ENCODE assay signal across 8 mouse cellular contexts in genomic region chr13:34332762-34333161, GRCm38 (mm10). TPM values are rescaled to one million over a fixed set of nuclear protein-coding genes. Genes with fewer than 3 reads are reported as not detected.
A peak's percentile ranks its signal among the peaks of the same experiment; 100 is the strongest.
DNase-seq lines count a peak whose midpoint lies in the region; ATAC-seq lines count a peak whose summit lies in the region.

No protein-coding gene starts in this region.

- H3K4me1 ChIP-seq in liver, embryonic 16.5 days (ENCODE audit: control insufficient read depth, low read depth, low read length) = peaks cover 91% of the 10 kb centered on the region

- H3K4me3 ChIP-seq in liver, embryonic 16.5 days (ENCODE audit: low read depth, low read length) = peak overlapping the region; percentile 40

- H3K4me2 ChIP-seq in liver, embryonic 16.5 days (ENCODE audit: low read depth, low read length) = peak overlapping the region; percentile 69

- ATAC-seq in liver, embryonic 16.5 days (ENCODE audit: low read depth) = peak; percentile 88
- no peak for ATAC-seq in inflammation-experienced regulatory T-cells, adult 6 months

- WGBS in liver, embryonic 16.5 days (ENCODE audit: insufficient replicate concordance) = 4% methylated on average over 7 of the region's 7 CpGs

- peak; percentile 13 for DNase-seq in kidney, postnatal 14 days
- DNase-seq in kidney, adult 18-20 months = no peak
- DNase-seq in R1 (ENCODE audit: low read depth, low spot score) = peak; percentile 47
- DNase-seq in heart, adult 9 months (ENCODE audit: low spot score in 2 of 2) = peak; percentile 17 to 34
- no peak for DNase-seq in cerebellum, adult 18-20 months
- no peak for DNase-seq in neural tube, embryonic 10.5 days (ENCODE audit: extremely low spot score, low spot score)

- H3K9ac ChIP-seq in liver, embryonic 16.5 days (ENCODE audit: low read depth, low read length) = peak overlapping the region; percentile 65

- peak overlapping the region; percentile 98 for H3K27ac ChIP-seq in liver, embryonic 16.5 days (ENCODE audit: low read length)

- H3K27me3 ChIP-seq in liver, embryonic 16.5 days (ENCODE audit: control insufficient read depth, insufficient read depth, low read depth, low read length) = no peaks in the 10 kb centered on the region

- H3K9me3 ChIP-seq in liver, embryonic 16.5 days (replicated peaks; ENCODE audit: control insufficient read depth, low read length) = no peaks in the 10 kb centered on the region

- peaks cover 3% of the 10 kb centered on the region; the same call in 1 of the 2 replicates for H3K36me3 ChIP-seq in liver, embryonic 16.5 days (ENCODE audit: control insufficient read depth, insufficient read depth)

RNA-seq across cellular contexts. Expression of gene Slc22a23, which starts 12.2 kb away (rescaled TPM):
- polyA plus RNA-seq in liver, embryonic 16.5 days (2015; fragmentation: Nextera tagmentation; extraction: Ambion mirVana) = 6.7 and 8.2 TPM in 2 replicates
- polyA plus RNA-seq in inflammation-experienced regulatory T-cells, adult 6 months (2017; shearing (Covaris generic)) = under 1 TPM; 0.25 to 0.51 (median 0.35) TPM

Comparison
In these comparisons a context has a peak if more than half of its experiments do, and no peak if none do; other contexts are left out.
1. DNase-seq: peak in kidney, postnatal 14 days (single experiment), R1 (single experiment) and heart, adult 9 months (2 of 2); none in kidney, adult 18-20 months (single experiment), cerebellum, adult 18-20 months (0 of 2) and neural tube, embryonic 10.5 days (single experiment).